Mouse (Mus musculus) frontal cortex, postnatal 14 days (tissue): Measurements from ENCODE around the gene Scarb1.

ENCODE experiments used
- DNase-seq, 2 experiments: peaks; one replicate each; pipeline ENCODE4 v3.0.0; 2022; ENCODE audit warnings: low spot score in 2 of 2

Scarb1 gene

DNA sequence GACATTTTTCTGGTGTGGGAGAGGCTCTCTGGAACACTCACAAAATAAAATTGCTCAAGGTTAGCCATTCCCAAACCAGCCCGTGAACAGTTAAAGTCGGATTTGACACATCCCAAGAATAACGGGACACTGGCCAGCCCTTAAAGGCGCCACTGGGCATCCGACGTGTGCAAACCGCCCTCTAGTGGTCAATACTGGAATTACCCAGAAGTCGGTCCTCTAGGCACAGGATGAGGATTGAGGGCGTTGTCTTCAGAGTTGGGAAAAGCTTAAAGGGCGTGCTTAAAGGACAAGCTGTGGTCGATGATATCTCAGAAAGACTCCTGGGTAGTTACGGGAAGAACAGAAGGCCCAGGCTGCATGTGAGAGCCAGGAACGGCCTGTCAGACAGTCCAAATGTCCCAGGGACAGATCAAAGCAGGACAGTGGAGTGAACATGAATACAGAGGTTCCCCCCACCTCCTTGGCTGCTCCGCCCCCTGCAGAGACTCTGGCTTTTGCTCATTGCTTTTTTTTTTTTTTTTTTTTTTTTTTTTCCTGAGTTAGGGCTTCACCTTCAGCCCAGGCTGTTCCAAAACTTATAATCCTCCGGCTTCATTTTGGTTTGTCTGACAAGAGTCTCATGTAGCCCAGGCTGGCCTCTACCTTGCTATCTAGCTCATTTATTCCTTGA lies 69.2 kb downstream of the Scarb1 start:
- peak; percentile 57 to 78 for DNase-seq

DNA sequence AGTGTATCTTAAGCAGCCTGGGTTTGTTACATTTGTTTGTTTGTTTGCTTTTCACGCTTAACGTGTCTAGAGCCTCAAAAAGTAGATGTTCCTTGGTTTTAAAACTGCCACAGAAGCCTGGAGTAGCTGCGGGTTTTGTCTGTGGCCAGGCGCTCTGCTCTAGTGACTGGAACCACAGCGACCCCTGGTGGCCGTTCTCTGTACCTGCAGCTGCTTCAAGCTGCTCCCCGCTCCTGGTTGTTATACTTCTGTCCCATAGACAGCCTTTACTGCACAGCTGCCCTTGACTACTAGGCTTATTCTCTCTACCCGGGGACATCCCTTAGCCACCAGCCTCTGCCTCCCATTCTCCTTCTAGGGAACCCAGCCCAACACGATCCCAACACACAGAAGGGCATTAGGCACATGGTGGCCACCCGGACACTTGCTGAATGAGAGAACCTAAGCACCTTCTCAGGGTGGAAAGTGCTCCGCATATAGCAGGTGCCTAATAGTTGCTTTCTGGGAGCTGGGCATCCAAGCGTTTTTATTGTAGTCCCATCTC lies 70.2 kb downstream of the Scarb1 start:
- peak in 1 of 2 experiments; percentile 67 for DNase-seq

DNA sequence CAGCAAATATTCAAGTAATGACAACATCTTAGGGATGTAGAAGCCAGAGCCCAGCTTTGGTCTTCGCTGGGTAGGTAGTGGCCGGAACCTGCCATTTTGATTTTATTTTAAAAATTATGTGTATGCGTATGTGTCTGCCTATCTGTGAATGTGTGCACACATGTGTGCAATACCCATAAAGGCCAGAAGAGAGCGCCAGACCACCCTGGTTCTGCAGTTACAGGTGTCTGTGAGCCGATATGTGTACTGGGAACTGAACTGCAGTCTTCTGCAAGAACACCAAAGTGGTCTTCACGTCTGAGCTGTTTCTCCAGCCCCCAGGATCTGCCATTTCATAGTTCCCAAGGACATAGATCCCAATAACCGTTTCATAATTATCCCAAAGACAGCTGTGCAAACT lies 71.1 kb downstream of the Scarb1 start:
- DNase-seq = no peak

DNA sequence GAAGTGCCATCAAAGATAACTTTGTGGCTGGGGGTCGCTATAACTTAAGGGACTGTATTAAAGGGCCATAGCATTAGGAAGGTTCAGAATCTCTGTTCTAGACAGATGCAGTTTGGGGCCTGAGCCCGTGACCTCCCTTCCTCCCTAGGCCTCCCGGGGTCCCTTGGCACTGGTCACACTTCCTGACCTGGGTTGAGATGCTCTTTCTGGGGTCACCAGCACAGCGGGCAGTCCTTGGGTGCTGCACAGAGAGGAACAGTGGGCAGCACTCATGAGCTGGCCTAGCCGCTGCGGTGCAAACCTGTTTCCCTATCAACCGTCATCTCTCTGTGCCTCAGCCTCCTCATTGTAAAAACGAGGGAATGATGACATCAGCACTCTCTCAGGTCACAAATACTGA lies 71.5 kb downstream of the Scarb1 start:
- no peak for DNase-seq

GRCm38 (mm10) chr5:125268033-125268765 lies 72.7 kb downstream of the Scarb1 start:
- peak; percentile 74 to 89 for DNase-seq

DNA sequence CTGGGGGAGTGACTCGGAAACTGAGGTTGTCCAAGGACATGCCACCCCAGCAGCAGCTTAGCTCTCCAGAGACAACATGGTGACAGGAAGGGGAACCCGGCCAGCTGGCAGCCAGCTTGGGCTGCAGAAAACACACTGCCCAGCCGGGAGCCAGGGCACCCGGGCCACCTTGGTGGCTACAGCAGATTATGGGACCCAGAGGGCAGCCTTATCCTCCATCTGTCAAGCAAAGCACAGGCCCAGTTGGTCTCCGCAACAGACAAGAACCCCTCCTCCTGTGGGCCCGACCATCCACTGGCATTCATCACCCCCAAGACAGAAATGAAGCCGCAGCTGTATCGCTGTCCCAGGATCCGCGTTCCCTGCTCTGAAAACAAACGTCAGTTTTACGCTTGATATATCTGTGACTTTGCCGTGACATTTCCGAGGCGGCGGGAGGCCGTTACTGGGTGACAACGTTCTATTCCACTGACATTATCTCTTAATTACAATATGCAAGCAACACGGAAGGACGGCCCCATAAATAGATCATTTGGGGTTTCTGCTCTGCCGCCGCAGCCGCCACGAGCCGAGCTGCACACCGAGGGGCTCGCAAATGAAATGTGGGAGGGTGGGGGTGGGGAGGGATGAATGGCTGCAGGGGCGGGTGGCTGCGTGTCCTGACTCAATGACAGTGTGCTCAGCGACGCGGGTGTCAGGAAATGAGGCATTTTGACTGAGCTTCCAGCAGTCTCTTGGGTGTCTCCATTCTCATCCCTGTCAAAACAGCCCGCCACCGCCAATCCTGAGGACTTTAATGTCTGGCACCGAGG lies 73.5 kb downstream of the Scarb1 start:
- peak in 1 of 2 experiments; percentile 56 for DNase-seq

- DNase-seq = no peak
Measured at GRCm38 (mm10) chr5:125266128-125266527, 74.8 kb downstream of the Scarb1 start.

- DNase-seq = no peak
Measured at GRCm38 (mm10) chr5:125264700-125265099, 76.2 kb downstream of the Scarb1 start.

DNA sequence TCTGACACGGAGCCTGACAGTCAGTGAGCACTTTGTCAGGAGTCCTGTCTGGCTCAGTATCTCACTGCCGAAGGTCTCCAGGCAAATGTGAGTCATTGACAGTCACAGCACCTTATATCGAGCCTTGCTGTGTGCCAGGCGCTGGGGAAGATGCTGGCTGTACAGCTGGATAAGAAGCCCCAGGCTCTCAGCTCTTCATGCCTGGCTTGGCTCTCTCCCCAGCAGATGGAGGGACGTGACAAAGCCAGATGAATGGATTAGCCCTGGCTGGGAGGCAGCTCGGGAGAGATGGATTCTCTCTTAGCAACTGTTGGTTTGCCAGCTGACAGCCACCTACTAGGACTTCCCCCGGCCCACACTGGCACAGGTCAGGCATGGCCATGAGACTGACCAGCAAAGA lies 78.3 kb downstream of the Scarb1 start:
- DNase-seq = peak; percentile 54 to 67

DNA sequence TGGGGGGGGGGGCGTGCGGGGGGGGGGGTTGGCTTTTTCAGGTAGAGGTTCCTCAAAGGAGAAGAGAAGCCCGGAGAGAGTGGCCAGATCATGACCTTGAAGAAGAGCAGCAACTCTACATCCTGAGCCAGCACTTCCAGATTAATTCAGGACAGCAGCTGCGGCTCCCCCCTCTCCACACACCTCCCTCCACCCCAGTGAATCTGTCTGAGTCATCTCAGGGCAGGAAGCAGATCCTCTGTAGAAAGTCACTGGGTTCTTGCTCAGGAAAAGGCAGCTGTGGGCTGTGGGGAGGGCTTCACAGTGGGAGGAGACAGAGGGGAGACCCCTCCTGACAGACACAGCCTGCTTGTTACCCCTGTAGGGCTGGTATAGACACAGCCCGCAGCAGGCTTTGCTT lies 87.0 kb downstream of the Scarb1 start:
- no peak for DNase-seq

GRCm38 (mm10) chr5:125253448-125253847 lies 87.4 kb downstream of the Scarb1 start:
- DNase-seq = no peak

DNA sequence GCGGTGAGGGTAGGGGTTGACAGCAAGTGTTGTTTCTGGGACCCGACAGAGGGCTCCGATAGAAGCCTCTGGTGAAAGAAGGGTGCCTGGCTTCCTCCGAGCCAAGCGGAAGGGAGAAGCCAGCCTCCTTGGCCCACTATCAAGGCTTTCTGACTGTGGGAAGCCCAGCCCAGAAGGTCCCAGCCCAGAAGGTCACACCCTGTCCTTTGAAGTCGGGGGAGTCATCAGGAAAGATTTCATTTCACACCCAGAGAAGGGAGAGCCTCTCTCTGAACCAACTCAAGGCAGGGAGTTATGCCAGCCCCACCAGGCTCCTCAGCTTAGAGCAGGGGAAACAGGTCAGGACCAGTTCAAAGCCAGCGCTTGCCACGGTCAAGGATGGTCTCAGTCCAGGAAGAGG lies 88.2 kb downstream of the Scarb1 start:
- no peak for DNase-seq

- DNase-seq = no peak
Measured at GRCm38 (mm10) chr5:125251885-125252615, 88.8 kb downstream of the Scarb1 start.

DNA sequence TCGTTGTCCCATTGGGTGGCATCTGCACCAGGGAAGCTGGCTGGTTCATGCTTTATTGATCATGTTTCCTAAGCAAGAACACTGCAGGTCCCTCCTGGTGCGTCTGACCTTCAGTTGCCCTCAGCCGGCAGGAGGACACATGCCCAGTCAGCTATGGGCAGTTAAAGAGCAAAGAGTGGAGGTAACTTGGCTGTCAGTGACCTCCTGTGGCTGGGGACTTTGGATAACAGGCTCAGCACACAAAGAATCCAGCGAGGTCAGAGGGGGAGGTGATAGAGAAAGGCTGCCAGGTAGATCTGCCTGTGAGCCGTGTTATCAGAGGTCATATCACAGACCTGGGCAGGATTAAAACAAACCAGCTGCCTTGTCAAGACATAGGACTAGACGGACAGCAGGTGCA lies 91.7 kb downstream of the Scarb1 start:
- DNase-seq = no peak

GRCm38 (mm10) chr5:125246711-125247110 lies 94.2 kb downstream of the Scarb1 start:
- no peak for DNase-seq

- no peak for DNase-seq
Measured at GRCm38 (mm10) chr5:125245534-125246151, 95.3 kb downstream of the Scarb1 start.

GRCm38 (mm10) chr5:125244825-125245533 lies 95.9 kb downstream of the Scarb1 start:
- DNase-seq = no peak

- DNase-seq = peak; percentile 91
Measured at GRCm38 (mm10) chr5:125243928-125244327, 97.0 kb downstream of the Scarb1 start.

- no peak for DNase-seq
Measured at GRCm38 (mm10) chr5:125242111-125242510, 98.8 kb downstream of the Scarb1 start.

DNA sequence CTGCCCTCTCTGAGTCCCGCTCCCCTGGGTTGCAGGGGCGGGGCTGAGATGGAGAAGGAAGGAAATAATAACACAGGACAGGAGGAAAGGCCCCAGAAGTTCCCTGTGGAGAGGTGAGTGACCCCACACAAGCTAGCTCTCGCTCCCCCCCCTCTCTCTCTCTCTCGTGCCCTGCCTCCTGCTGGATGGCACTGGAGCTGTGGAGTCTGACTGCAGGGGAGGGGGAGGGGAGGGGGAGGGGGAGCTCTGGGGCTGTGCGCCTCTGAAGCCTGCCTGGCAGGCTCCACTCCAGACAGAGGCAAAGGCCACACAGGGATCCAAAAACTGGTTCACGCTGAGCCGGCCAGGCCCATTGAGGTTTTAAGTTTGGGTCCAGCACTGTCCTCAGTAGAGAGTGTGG lies 99.3 kb downstream of the Scarb1 start:
- no peak for DNase-seq
